Mouse (Mus musculus): ENCODE measurements at regions not wholly inside any gene's neighbourhood (a gene's known extent, or its start where the extent isn't known, plus 50 kb on each side); places are given as distances from the start of the nearest gene placed in this dataset.

DNA sequence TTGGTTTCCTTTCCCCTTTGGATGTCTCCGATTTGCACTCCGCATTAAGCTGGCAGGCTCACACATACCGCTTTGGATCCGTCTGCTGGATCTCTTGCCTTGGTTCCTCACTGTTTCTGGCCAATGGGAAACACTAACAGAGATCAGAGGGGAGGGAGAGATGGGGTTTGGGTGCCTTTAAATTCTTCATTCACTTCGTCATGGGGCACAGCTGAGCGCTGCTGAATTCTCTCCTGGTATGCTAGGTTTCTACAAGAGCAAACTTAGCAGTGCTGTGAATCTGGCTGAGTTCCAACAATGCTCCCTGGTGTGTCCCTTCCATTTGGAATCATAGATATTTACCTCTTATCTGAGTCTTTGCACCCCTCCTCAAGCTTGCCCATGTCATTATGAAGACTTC is 121.6 kb upstream of the Mphosph6 start:
- TF ChIP-seq CTCF (IDR thresholded peaks at IDR 0.05; ENCODE audit: low read depth): no peak
- no peak for TF ChIP-seq EP300 (IDR thresholded peaks at IDR 0.05; ENCODE audit: low read depth)
